Mouse (Mus musculus) cerebellum, postnatal 14 days (tissue): Measurements from ENCODE around the gene Mpped1.

Experiments
- DNase-seq, 2 experiments: peaks; one replicate each; pipeline ENCODE4 v3.0.0; 2021; ENCODE audit warnings: mixed read lengths in 2 of 2

Gene Mpped1

GRCm38 (mm10) chr15:83796924-83797323, 17.7 kb downstream of the Mpped1 start:
- no peak for DNase-seq

GRCm38 (mm10) chr15:83798964-83799363, 19.7 kb downstream of the Mpped1 start:
- DNase-seq, result peak in 1 of 2 experiments; percentile 40

- no peak for DNase-seq
Observed at GRCm38 (mm10) chr15:83801011-83801410, 21.7 kb downstream of the Mpped1 start.

- no peak for DNase-seq
Observed at GRCm38 (mm10) chr15:83814106-83814505, 34.8 kb downstream of the Mpped1 start.

GRCm38 (mm10) chr15:83828011-83828410, 48.7 kb downstream of the Mpped1 start:
- peak in 1 of 2 experiments; percentile 31 for DNase-seq

GRCm38 (mm10) chr15:83829226-83829625, 50.0 kb downstream of the Mpped1 start:
- DNase-seq, result no peak

- DNase-seq, result no peak
Observed at GRCm38 (mm10) chr15:83832265-83832664, 53.0 kb downstream of the Mpped1 start.

- peak in 1 of 2 experiments; percentile 30 for DNase-seq
Observed at GRCm38 (mm10) chr15:83840950-83841719, 61.9 kb downstream of the Mpped1 start.

- no peak for DNase-seq
Observed at GRCm38 (mm10) chr15:83842419-83842818, 63.2 kb downstream of the Mpped1 start.

- DNase-seq, result peak in 1 of 2 experiments; percentile 35
Observed at GRCm38 (mm10) chr15:83842915-83843789, 63.9 kb downstream of the Mpped1 start.

GRCm38 (mm10) chr15:83845734-83846133, 66.5 kb downstream of the Mpped1 start:
- DNase-seq, result no peak

GRCm38 (mm10) chr15:83846592-83846991, 67.3 kb downstream of the Mpped1 start:
- no peak for DNase-seq

GRCm38 (mm10) chr15:83847512-83847911, 68.2 kb downstream of the Mpped1 start:
- DNase-seq, result no peak

GRCm38 (mm10) chr15:83848193-83848592, 68.9 kb downstream of the Mpped1 start:
- DNase-seq, result no peak

- DNase-seq, result peak in 1 of 2 experiments; percentile 40
Observed at GRCm38 (mm10) chr15:83853400-83853811, 74.1 kb downstream of the Mpped1 start.

- peak; percentile 74 to 82 for DNase-seq
Observed at GRCm38 (mm10) chr15:83857129-83857528, 77.9 kb downstream of the Mpped1 start.

GRCm38 (mm10) chr15:83865626-83866025, 86.4 kb downstream of the Mpped1 start:
- DNase-seq, result peak; percentile 64 to 65

GRCm38 (mm10) chr15:83870936-83871335, 91.7 kb downstream of the Mpped1 start:
- no peak for DNase-seq

GRCm38 (mm10) chr15:83877155-83877866, 98.0 kb downstream of the Mpped1 start:
- peak; percentile 41 to 61 for DNase-seq

GRCm38 (mm10) chr15:83877898-83878297, 98.6 kb downstream of the Mpped1 start:
- no peak for DNase-seq

GRCm38 (mm10) chr15:83879845-83880244, 100.6 kb downstream of the Mpped1 start:
- DNase-seq, result no peak

GRCm38 (mm10) chr15:83883821-83884220, 104.6 kb downstream of the Mpped1 start:
- DNase-seq, result no peak

GRCm38 (mm10) chr15:83884291-83884690, 105.0 kb downstream of the Mpped1 start:
- peak in 1 of 2 experiments; percentile 56 for DNase-seq
